Mouse (Mus musculus) left cerebral cortex, adult 18-20 months (tissue): ENCODE measurements at regions not wholly inside any gene's neighbourhood (a gene's known extent, or its start where the extent isn't known, plus 50 kb on each side); places are given as distances from the start of the nearest gene placed in this dataset.

Source experiments
- DNase-seq, 2 experiments: peaks; one replicate each; pipeline ENCODE4 v3.0.0; 2021 to 2022; ENCODE audit warnings: low spot score in 2 of 2, mixed read lengths in 1 of 2

DNA sequence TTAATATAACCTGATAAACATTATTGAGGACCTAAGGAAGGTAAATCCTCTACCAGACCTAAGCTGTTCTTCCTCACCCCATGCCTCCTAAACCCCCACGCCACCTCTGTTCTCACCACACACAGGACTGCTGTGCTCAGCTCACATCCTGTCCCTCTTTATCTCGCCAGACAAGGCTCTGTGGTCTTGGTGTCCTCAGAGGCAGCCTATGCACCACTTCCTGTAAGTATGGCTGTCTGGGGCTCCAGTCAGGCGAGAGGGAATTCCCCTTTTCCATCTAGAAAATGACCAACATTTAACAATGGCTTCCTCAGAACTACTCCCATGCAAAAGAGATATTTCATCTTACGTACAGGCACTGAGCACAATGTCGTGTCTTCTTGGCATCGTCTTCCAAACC is 86.2 kb upstream of the Dhrs4 start:
- DNase-seq = no peak

DNA sequence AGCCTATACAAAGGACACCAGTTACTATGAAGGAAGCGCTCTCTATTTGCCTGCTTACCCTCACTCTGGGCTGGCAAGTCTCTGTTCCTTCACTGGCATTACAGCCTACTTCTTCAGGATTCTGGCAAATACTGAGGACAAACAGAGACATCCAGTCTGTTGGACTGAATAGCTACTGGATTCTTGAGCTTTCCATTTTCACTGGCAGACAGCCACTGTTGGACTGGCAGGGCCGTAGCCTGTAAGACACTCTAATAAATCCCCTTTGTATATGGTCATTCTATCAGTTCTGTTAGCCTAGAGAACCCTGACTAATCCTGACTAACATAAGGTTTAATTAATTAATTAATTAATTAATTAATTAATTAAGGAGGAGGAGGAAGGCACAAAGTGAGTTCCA is 72.4 kb upstream of the Dhrs4 start:
- no peak for DNase-seq
